Mouse (Mus musculus): ENCODE data around the gene Gemin6.
A peak's percentile ranks its signal among the peaks of the same experiment; 100 is the strongest.
"Not testable (repeated sequence)": the region's sequence is repeated elsewhere in the genome, so short reads cannot be mapped to it uniquely, and the experiment has no call there.

The Gemin6 gene

GRCm38 (mm10) chr17:80224326-80225116, at the start of gene Gemin6:
TSS of gene Gemin6 (plus strand) at chr17:80224441.
- peak; percentile 59 to 69 for DNase-seq

GRCm38 (mm10) chr17:80174699-80175385, 49.4 kb upstream of the Gemin6 start:
- DNase-seq: peak in 1 of 2 experiments; percentile 27

GRCm38 (mm10) chr17:80175386-80175739, 48.9 kb upstream of the Gemin6 start:
- DNase-seq: no peak

- DNase-seq: no peak
These were observed 48.3 kb upstream of the Gemin6 start for GRCm38 (mm10) chr17:80175966-80176365.

- DNase-seq: not testable (repeated sequence)
These were observed 45.4 kb upstream of the Gemin6 start for GRCm38 (mm10) chr17:80178846-80179245.

GRCm38 (mm10) chr17:80179959-80180358, 44.3 kb upstream of the Gemin6 start:
- DNase-seq: peak; percentile 29 to 62

- DNase-seq: no peak
These were observed 43.8 kb upstream of the Gemin6 start for GRCm38 (mm10) chr17:80180468-80180867.

- no peak for DNase-seq
These were observed 40.6 kb upstream of the Gemin6 start for GRCm38 (mm10) chr17:80183615-80184014.

- no peak for DNase-seq
These were observed 31.2 kb upstream of the Gemin6 start for GRCm38 (mm10) chr17:80193075-80193474.

- DNase-seq: no peak
These were observed 25.0 kb upstream of the Gemin6 start for GRCm38 (mm10) chr17:80199160-80199778.

- no peak for DNase-seq
These were observed 18.6 kb upstream of the Gemin6 start for GRCm38 (mm10) chr17:80205657-80206056.

- DNase-seq: peak in 1 of 2 experiments; percentile 50
These were observed 18.0 kb upstream of the Gemin6 start for GRCm38 (mm10) chr17:80206301-80206670.

GRCm38 (mm10) chr17:80206671-80207581, 17.3 kb upstream of the Gemin6 start, which contains the start of the genes Srsf7 and Ttc39d:
TSS of gene Srsf7 (minus strand) at chr17:80207307.
TSS of gene Ttc39d (plus strand) at chr17:80207460.
- peak; percentile 95 to 98 for DNase-seq

- not testable (repeated sequence) for DNase-seq
These were observed 10.2 kb upstream of the Gemin6 start for GRCm38 (mm10) chr17:80213998-80214397.

- DNase-seq: no peak
These were observed 4.1 kb upstream of the Gemin6 start for GRCm38 (mm10) chr17:80220131-80220530.

- DNase-seq: no peak
These were observed 3.0 kb upstream of the Gemin6 start for GRCm38 (mm10) chr17:80221202-80221601.

- DNase-seq: no peak
These were observed 2.2 kb upstream of the Gemin6 start for GRCm38 (mm10) chr17:80221890-80222628.

- DNase-seq: no peak
These were observed 412 bp upstream of the Gemin6 start for GRCm38 (mm10) chr17:80223829-80224228.

- not testable (repeated sequence) for DNase-seq
These were observed 901 bp downstream of the Gemin6 start for GRCm38 (mm10) chr17:80225142-80225541.

- DNase-seq: no peak
These were observed 5.2 kb downstream of the Gemin6 start for GRCm38 (mm10) chr17:80229396-80229795.

GRCm38 (mm10) chr17:80233844-80234243, 9.6 kb downstream of the Gemin6 start:
- DNase-seq: no peak

GRCm38 (mm10) chr17:80234376-80234775, 10.1 kb downstream of the Gemin6 start:
- DNase-seq: no peak

All from spleen, adult 18-20 months (tissue).